Mouse (Mus musculus) kidney, adult 2 months (tissue): ENCODE data around the gene Gm42669.

Source experiments
- CTCF ChIP-seq: fragments of 200-500 bp; conservative IDR thresholded peaks from 2 replicates; pipeline ENCODE4 v1.5.1; 2011; ENCODE audit warnings: low read depth, mild to moderate bottlenecking, control low read depth, low read length, moderate library complexity, mixed read lengths; ENCODE audit not compliant: insufficient read depth, insufficient read length
- POLR2A ChIP-seq: fragments of 200-500 bp; IDR thresholded peaks from one replicate; pipeline ENCODE4 v1.6.1; 2011; ENCODE audit warnings: low read depth, low read length, control low read depth

DNA sequence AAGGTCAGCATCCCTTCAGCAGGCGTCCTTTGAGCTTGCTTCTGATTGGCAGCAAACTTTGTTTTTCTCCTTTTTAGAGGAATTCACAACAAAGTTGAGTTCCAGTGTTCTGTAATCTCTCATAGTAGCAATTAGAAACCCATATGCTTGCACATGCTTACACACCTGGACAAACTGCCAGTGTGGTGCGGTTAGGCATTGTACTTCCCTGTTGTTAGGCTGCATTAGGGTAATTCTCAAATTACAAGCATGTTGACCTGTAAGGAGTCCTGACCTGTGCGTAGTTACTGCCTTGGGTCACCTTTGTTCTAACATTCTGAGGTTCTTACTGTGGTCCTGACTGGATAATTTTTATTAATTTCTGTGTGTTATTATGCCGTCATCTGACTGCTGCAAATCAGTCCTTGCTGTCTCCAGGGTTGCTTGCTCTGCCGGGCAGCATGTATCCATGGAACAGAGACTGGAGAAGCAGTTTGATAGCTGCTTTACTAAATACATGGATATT lies 8.6 kb upstream of the Gm42669 start:
- no peak for TF ChIP-seq CTCF
- TF ChIP-seq POLR2A: no peak
